ENCODE assay signal across 12 mouse cellular contexts in genomic region chr19:59939711-59940110, GRCm38 (mm10). TPM values are rescaled to one million over a fixed set of nuclear protein-coding genes. Genes with fewer than 3 reads are reported as not detected.
DNase-seq lines count a peak whose midpoint lies in the region; ATAC-seq lines count a peak whose summit lies in the region.
"Had no signal": no experiment of that assay in that cellular context is flagged by ENCODE, and none has a peak within 500 bp of the region (broad histone marks: within the 10 kb centered on the region; RNA-seq: fewer than 3 reads in every experiment).

No protein-coding gene starts in this region.

- no peak overlapping the region for H3K27ac ChIP-seq in kidney, embryonic 16.5 days (ENCODE audit: low read length)
- no peak overlapping the region for H3K27ac ChIP-seq in forebrain, embryonic 16.5 days (ENCODE audit: low read length)
- no peak overlapping the region for H3K27ac ChIP-seq in limb, embryonic 15.5 days
- no peak overlapping the region; the same call in 1 of the 2 replicates for H3K27ac ChIP-seq in hindbrain, embryonic 13.5 days
- no peak overlapping the region for H3K27ac ChIP-seq in hindbrain, embryonic 16.5 days (ENCODE audit: low read depth, low read length)
- H3K27ac ChIP-seq: hindbrain, embryonic 14.5 days; midbrain, embryonic 12.5 days; stomach, embryonic 15.5 days had no signal

- 53% methylated on average over 5 of the region's 5 CpGs for WGBS in kidney, embryonic 16.5 days
- WGBS in forebrain, embryonic 16.5 days = 57% methylated on average over 5 of the region's 5 CpGs
- WGBS in limb, embryonic 15.5 days = 41% methylated on average over 5 of the region's 5 CpGs
- 85% methylated on average over 5 of the region's 5 CpGs for WGBS in hindbrain, embryonic 13.5 days
- WGBS in hindbrain, embryonic 16.5 days = 69% methylated on average over 5 of the region's 5 CpGs

- 0 out of 2 replicates have a peak, but pooled peaks cover 5% of the 10 kb centered on the region for H3K36me3 ChIP-seq in kidney, embryonic 16.5 days (ENCODE audit: insufficient read depth, low read length)
- H3K36me3 ChIP-seq in forebrain, embryonic 16.5 days (ENCODE audit: control insufficient read depth, insufficient read depth) = no peaks in the 10 kb centered on the region
- peaks cover 5% of the 10 kb centered on the region; the same call in 1 of the 2 replicates for H3K36me3 ChIP-seq in limb, embryonic 15.5 days
- 0 out of 2 replicates have a peak, but pooled peaks cover 2% of the 10 kb centered on the region for H3K36me3 ChIP-seq in hindbrain, embryonic 13.5 days
- no peaks in the 10 kb centered on the region for H3K36me3 ChIP-seq in hindbrain, embryonic 16.5 days (ENCODE audit: control insufficient read depth, insufficient read depth, low read length)
- H3K36me3 ChIP-seq: midbrain, embryonic 12.5 days; stomach, embryonic 15.5 days had no signal

- H3K9ac ChIP-seq in kidney, embryonic 16.5 days (replicated peaks; ENCODE audit: low read length) = no peak overlapping the region
- H3K9ac ChIP-seq in forebrain, embryonic 16.5 days (replicated peaks; ENCODE audit: low read depth, low read length) = no peak overlapping the region
- no peak overlapping the region for H3K9ac ChIP-seq in limb, embryonic 15.5 days
- no peak overlapping the region for H3K9ac ChIP-seq in hindbrain, embryonic 13.5 days
- H3K9ac ChIP-seq in hindbrain, embryonic 16.5 days (ENCODE audit: low read depth, low read length) = no peak overlapping the region
- H3K9ac ChIP-seq: midbrain, embryonic 12.5 days; stomach, embryonic 15.5 days had no signal

- H3K27me3 ChIP-seq in kidney, embryonic 16.5 days (ENCODE audit: insufficient read depth, low read length) = no peaks in the 10 kb centered on the region
- H3K27me3 ChIP-seq in forebrain, embryonic 16.5 days (replicated peaks; ENCODE audit: control insufficient read depth, insufficient read depth, low read length) = no peaks in the 10 kb centered on the region
- H3K27me3 ChIP-seq in limb, embryonic 15.5 days = no peaks in the 10 kb centered on the region
- H3K27me3 ChIP-seq in hindbrain, embryonic 13.5 days = no peaks in the 10 kb centered on the region
- H3K27me3 ChIP-seq in hindbrain, embryonic 16.5 days (replicated peaks; ENCODE audit: control insufficient read depth, insufficient read depth, low read length) = no peaks in the 10 kb centered on the region
- H3K27me3 ChIP-seq: midbrain, embryonic 12.5 days; stomach, embryonic 15.5 days had no signal

- no peaks in the 10 kb centered on the region for H3K9me3 ChIP-seq in kidney, embryonic 16.5 days (ENCODE audit: low read length)
- no peaks in the 10 kb centered on the region for H3K9me3 ChIP-seq in forebrain, embryonic 16.5 days (ENCODE audit: control insufficient read depth, low read length)
- no peaks in the 10 kb centered on the region for H3K9me3 ChIP-seq in limb, embryonic 15.5 days
- no peaks in the 10 kb centered on the region for H3K9me3 ChIP-seq in hindbrain, embryonic 13.5 days
- no peaks in the 10 kb centered on the region for H3K9me3 ChIP-seq in hindbrain, embryonic 16.5 days (ENCODE audit: control insufficient read depth, low read length)
- H3K9me3 ChIP-seq: midbrain, embryonic 12.5 days; stomach, embryonic 15.5 days had no signal

- ATAC-seq in kidney, embryonic 16.5 days (ENCODE audit: low FRiP score, low TSS enrichment) = no peak
- ATAC-seq in forebrain, embryonic 16.5 days = no peak
- no peak for ATAC-seq in limb, embryonic 15.5 days (ENCODE audit: insufficient number of reproducible peaks, low FRiP score, low TSS enrichment, low read depth)
- ATAC-seq in hindbrain, embryonic 13.5 days (ENCODE audit: low FRiP score) = no peak
- no peak for ATAC-seq in hindbrain, embryonic 16.5 days

- H3K4me3 ChIP-seq in kidney, embryonic 16.5 days (ENCODE audit: low read length) = no peak overlapping the region
- H3K4me3 ChIP-seq in forebrain, embryonic 16.5 days (replicated peaks; ENCODE audit: low read length) = no peak overlapping the region
- no peak overlapping the region for H3K4me3 ChIP-seq in limb, embryonic 15.5 days
- no peak overlapping the region for H3K4me3 ChIP-seq in hindbrain, embryonic 13.5 days
- H3K4me3 ChIP-seq in hindbrain, embryonic 16.5 days (ENCODE audit: low read length) = no peak overlapping the region
- H3K4me3 ChIP-seq: midbrain, embryonic 12.5 days; stomach, embryonic 15.5 days had no signal

- no peak overlapping the region for H3K4me2 ChIP-seq in kidney, embryonic 16.5 days (replicated peaks; ENCODE audit: low read depth, low read length)
- peak overlapping the region; percentile 10; the same call in 1 of the 2 replicates for H3K4me2 ChIP-seq in forebrain, embryonic 16.5 days (ENCODE audit: low read length)
- H3K4me2 ChIP-seq in limb, embryonic 15.5 days = 0 out of 2 replicates have a peak overlapping the region, but pooled peaks have one; percentile 6
- H3K4me2 ChIP-seq in hindbrain, embryonic 13.5 days = no peak overlapping the region
- no peak overlapping the region for H3K4me2 ChIP-seq in hindbrain, embryonic 16.5 days (ENCODE audit: low read length)
- H3K4me2 ChIP-seq: stomach, embryonic 15.5 days had no signal

- peak; percentile 51 for DNase-seq in adrenal gland, postnatal 10 days
- DNase-seq in adrenal gland, adult 8-10 months = no peak
- peak; percentile 8 for DNase-seq in kidney, adult 18-20 months
- DNase-seq: heart, adult 11 months had no signal

- H3K4me1 ChIP-seq in kidney, embryonic 16.5 days (ENCODE audit: insufficient read depth, low read length) = peaks cover 24% of the 10 kb centered on the region
- H3K4me1 ChIP-seq in forebrain, embryonic 16.5 days (replicated peaks; ENCODE audit: control insufficient read depth, insufficient read depth, low read length) = peaks cover 19% of the 10 kb centered on the region
- peaks cover 21% of the 10 kb centered on the region for H3K4me1 ChIP-seq in limb, embryonic 15.5 days
- peaks cover 24% of the 10 kb centered on the region for H3K4me1 ChIP-seq in hindbrain, embryonic 13.5 days (replicated peaks)
- H3K4me1 ChIP-seq in hindbrain, embryonic 16.5 days (ENCODE audit: control insufficient read depth, insufficient read depth, low read depth, low read length) = peaks cover 23% of the 10 kb centered on the region
- H3K4me1 ChIP-seq: stomach, embryonic 15.5 days had no signal

RNA-seq across cellular contexts. Expression of gene Rab11fip2, which starts 3.7 kb away (rescaled TPM):
- total RNA-seq in adrenal gland, postnatal 10 days (2021) = 10 to 100 TPM; 15.7 to 23.0 TPM
- total RNA-seq in adrenal gland, adult 8-10 months (2022) = 10 to 100 TPM; 18.4 to 25.0 (median 22.2) TPM
- polyA plus RNA-seq in kidney, embryonic 16.5 days (2015; fragmentation: Nextera tagmentation; extraction: Ambion mirVana) = 4.8 and 5.4 TPM in 2 replicates
- polyA plus RNA-seq in forebrain, embryonic 16.5 days (2015; fragmentation: Nextera tagmentation; extraction: Ambion mirVana) = 10.8 and 11.0 TPM in 2 replicates
- 4.9 and 6.2 TPM in 2 replicates for polyA plus RNA-seq in limb, embryonic 15.5 days (2015; fragmentation: Nextera tagmentation; extraction: Ambion mirVana)
- polyA plus RNA-seq in hindbrain, embryonic 13.5 days (2015; fragmentation: Nextera tagmentation; extraction: Ambion mirVana) = 12.4 and 13.4 TPM in 2 replicates
- polyA plus RNA-seq in hindbrain, embryonic 16.5 days (2015; fragmentation: Nextera tagmentation; extraction: Ambion mirVana) = 7.4 and 9.9 TPM in 2 replicates

Comparison
In these comparisons a context has a peak if more than half of its experiments do, and no peak if none do; other contexts are left out.
1. H3K4me2 ChIP-seq: peak in forebrain, embryonic 16.5 days (single experiment) and limb, embryonic 15.5 days (single experiment); none in kidney, embryonic 16.5 days (single experiment), hindbrain, embryonic 13.5 days (single experiment) and hindbrain, embryonic 16.5 days (single experiment).